Mouse (Mus musculus) cerebellum, postnatal 4 days (tissue): ENCODE measurements around the gene Yjefn3.

Experiments used
- DNase-seq, 2 experiments: peaks; one replicate each; pipeline ENCODE4 v3.0.0; 2022; ENCODE audit warnings: low spot score in 2 of 2, mixed read lengths in 1 of 2

The Yjefn3 gene

DNA sequence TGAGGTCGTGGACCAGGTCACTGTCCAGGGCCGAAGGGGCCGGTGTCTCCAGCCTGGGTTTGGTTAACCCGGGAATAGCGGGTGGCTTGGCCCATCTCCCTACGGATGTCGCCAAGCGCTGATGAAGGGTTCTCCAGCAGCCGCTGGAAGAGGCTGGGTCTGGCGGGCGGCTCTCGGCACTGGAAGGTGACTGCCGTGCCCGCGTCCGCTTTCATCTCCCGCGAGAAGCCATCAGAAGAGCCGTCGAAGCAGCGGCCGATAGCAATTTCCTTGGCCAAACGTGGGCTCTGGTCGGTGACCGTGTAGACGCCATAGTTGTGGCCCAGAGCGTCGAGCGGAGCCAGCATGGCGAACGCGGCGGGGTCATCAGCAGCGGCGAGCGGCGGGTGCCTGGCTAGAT is 21.7 kb downstream of the Yjefn3 start:
- DNase-seq: no peak

DNA sequence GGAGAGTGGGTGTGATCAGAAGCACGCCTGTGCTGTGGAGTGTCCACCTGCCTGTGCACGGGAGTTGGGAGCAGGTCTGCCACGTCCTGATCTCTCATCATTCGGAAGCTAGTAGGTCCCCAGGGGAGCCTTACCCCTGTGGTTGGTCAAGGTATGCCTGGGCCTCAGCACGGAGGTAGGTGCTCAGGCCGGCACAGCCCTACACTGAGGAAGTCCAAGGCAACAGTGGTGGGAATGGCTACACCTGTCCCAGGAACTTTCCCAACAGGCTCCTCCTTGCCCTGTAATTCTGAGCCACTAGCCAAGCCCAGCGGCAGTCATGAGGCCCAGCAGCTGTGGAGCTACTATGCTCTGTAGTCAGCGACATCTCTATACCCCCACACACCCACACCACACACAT is 22.8 kb downstream of the Yjefn3 start:
- DNase-seq: no peak

DNA sequence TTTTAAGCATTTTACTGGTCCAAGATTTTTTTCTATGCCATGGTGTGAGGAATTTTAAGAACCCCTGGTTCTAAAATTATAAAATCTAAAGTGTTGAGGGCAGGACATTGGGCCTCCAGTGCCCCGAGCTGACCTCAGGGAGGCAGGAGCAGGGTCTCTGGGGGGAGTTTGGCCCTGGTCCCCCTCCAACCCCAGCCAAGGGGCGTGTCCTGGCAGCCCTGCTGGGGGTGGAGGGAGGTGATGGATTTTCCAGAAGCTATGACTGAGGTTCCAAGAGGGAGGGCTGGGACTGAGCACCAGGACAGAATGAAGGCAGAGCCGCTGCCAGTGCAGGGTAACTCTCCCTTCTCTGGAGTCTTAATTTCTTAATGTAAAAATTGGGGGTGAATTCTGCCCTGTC is 24.5 kb downstream of the Yjefn3 start:
- no peak for DNase-seq

- DNase-seq: no peak
Observed at GRCm38 (mm10) chr8:69877396-69877795, 25.1 kb downstream of the Yjefn3 start.

GRCm38 (mm10) chr8:69876967-69877366 is 25.5 kb downstream of the Yjefn3 start:
- no peak for DNase-seq

GRCm38 (mm10) chr8:69876097-69876496 is 26.4 kb downstream of the Yjefn3 start:
- DNase-seq: no peak

DNA sequence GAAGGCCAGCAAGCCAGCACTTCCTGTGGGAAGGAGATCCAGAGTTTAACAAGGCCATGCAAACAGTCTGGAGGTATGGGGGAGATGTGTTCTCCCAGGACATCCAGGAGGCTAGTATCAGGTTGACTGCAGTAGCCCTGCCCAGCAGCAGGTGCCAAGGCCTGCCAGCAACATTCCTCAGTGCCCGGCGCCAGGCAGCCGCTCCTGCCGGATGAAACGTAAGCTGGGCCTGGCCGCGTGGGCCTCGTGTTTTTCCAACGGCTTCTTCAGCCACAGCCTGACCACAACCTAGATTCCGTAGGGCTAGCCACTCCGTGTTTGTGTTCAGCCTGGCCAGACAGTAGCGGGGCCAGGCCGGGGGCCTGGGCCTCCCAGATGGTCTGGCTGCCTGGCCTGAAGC is 27.9 kb downstream of the Yjefn3 start:
- DNase-seq: no peak

DNA sequence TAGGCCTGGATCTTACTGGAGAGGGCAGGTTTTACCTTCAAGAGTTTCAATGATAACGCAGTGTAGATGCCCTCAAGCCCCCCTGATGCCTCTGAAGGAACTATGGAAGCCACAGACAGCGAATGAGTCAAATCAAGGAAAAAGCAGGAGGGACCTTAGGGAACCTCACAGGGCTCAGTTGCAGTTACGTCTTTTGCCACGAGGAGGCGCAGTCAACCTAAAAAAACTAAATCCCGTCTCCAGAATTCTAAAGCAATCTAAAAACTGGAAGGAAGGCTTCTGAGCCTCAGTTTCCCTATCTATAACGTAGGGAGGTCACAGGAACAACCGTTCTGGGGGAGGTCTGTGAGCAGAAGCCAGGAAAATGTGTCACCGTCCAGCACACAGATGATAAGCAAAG is 28.4 kb downstream of the Yjefn3 start:
- DNase-seq: peak; percentile 48 to 69

DNA sequence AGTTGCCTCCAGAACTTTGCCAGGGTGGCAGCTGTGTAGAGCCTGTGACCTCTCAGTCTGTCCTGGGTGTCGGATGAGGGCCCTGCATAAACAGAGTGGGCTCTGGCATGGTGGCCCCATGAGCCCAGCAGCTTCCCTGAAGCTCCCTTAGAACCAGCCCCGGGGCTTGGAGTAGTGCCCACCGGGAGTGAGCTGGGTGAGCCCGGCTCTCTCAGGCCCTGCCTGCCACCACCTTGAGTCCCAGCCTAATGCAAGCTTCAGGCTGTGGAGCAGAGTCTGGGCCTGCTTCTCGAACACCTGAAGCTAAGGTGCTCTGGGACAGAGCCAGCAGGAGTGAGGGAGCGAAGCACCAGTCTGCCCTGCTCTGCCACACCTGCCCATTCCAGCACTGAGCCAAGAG is 31.6 kb downstream of the Yjefn3 start:
- DNase-seq: no peak

DNA sequence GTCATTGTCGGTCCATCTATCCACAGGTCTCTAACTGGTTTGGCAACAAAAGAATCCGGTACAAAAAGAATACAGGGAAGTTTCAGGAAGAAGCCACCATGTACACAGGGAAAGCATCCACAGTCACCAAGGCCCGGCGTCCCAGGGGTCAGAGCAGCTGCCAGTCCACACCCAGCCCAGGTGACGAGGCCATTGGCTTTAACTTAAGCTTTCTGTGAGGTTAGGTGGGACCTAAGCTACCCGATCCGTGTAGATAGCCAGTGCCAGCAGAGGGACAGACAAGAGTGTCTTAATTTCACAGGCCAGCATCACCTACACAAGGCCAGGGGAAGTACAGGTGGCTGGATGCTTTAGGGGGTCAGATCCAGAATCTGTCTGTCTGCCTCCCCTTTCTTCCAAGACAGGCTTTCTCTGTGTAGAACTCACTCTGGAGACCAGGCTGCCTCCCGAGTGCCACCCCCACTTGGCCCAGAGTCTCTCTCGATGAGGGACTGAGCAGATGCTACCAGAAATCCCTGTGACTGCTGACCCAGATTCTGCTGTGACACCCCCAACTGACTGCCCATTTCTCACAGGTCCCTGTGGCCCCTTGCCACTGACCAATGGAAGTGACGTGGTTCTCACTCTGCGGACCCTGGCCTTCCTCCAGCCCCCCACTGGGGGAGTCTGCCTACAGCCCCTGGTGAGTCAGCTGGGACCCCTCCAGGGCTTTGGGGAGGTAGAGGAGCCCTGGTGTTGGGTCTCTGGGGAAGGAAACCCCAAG is 32.3 kb downstream of the Yjefn3 start:
- no peak for DNase-seq

- DNase-seq: no peak
Observed at GRCm38 (mm10) chr8:69867696-69868326, 34.7 kb downstream of the Yjefn3 start.

- no peak for DNase-seq
Observed at GRCm38 (mm10) chr8:69864180-69864579, 38.3 kb downstream of the Yjefn3 start.

- no peak for DNase-seq
Observed at GRCm38 (mm10) chr8:69863387-69864020, 39.0 kb downstream of the Yjefn3 start.

- no peak for DNase-seq
Observed at GRCm38 (mm10) chr8:69861251-69861650, 41.3 kb downstream of the Yjefn3 start.

GRCm38 (mm10) chr8:69860807-69861206 is 41.7 kb downstream of the Yjefn3 start:
- DNase-seq: no peak

GRCm38 (mm10) chr8:69853869-69854268 is 48.6 kb downstream of the Yjefn3 start:
- DNase-seq: no peak

- DNase-seq: no peak
Observed at GRCm38 (mm10) chr8:69850926-69851506, 51.5 kb downstream of the Yjefn3 start.

GRCm38 (mm10) chr8:69849899-69850298 is 52.6 kb downstream of the Yjefn3 start:
- DNase-seq: no peak

DNA sequence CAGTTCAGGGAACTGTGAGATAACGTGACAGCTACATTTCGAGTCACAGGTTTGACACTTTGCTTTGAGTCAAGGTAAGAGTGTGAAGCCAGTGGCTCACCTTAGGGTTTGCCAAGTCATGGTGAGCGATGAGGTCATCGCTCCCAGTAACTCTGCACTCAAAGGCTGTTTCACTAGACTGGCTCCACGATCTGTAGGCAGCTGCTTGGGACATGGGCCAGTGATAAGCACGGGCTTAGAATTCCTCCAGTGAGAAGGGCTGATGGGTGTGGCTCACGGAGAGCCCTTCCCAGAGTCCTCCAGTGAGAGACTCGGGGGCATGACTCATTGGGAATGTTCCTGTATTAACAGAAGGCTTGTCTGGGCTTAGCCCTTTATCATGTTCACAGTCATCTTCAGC is 53.6 kb downstream of the Yjefn3 start:
- no peak for DNase-seq

DNA sequence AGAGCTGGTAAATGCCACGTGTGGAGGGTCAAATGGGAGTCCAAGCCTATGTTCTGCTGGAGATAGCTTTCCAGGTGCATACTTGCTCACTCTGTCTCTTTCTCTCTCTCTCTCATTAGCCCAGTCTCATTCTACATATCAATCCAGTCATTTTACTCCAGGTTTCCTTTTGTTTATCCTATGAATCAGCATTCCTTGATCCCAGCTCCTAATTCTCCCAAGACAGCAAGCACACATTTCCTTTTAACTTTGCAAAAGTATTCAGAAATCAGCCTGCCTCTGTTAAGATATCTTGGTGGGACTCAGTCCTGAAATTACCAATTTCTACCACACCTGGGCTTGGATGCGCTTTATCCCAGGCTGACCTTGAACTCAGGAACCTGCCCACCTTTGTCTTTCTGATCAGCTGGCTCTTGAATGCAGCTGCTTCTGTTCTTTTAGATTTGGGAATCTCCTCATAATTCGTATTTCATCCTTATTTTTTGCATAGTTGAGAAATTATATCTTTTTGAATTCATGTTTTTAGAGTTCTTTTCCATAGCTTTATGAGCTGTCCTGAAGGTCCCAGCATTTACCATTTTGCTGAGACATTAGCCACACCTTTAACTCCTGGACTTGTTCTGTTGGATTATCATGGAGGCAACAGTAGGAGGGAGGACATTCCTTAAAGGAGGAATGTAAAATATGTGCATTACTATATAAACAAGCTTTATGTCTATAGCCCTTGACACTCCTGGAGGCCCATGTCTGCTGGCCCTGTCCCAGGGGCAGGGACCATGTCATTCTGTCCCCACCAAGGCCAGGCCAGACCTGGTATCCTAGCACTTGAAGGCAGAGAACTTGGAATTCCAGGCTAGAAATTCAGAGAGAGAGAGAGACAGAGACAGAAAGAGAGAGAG is 55.1 kb downstream of the Yjefn3 start:
- no peak for DNase-seq
